Mouse (Mus musculus): ENCODE results near the gene Etnk1.
"Not testable (repeated sequence)": the region's sequence is repeated elsewhere in the genome, so short reads cannot be mapped to it uniquely, and the experiment has no call there.

Gene Etnk1

DNA sequence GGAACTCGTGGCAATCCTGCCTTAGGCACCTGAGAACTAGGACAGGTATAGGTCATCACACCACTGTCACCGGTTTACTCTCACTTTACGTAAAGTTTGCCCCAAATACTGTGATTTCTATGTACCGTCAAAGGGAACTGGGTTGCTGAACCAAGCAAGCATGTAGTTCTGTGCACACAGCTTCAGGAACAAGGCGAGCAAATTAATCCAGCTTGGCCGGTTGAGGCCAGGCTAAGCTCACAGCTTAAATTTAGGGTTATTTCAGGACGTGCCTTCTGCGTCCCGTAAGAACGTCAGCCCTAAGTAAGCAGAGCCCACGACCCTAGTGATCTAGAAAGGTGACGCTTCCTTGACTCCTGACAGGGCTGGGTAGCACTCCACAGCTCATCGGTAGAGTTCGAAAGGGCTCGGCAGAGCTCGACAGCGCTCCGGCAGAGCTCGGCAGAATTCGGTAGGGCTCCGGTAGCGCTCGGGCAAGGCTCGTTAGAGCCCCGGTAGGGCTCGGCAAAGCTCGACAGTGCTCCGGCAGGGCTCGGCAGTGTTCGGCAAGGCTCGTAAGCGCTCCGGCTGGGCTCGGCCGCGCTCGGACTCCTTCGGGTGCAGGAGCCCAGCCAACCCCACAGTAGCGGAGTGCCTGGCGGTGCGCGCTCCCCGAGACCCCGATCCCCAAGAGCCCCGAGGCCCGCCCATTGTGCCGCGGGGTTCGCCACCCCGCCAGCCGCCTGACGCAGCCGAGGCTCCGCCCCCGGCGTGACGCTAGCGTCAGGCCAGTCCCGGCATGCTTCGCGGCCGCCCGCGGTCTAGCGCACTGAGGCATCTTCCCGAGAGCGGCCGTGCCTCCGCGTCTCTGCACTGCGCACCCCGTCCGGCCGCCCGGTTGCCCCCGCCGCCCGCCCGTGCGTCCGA, at the start of gene Etnk1:
Gene Etnk1 (plus strand): TSS at position 770 of the 906 bp plus-strand sequence.
- peak; percentile 92 for DNase-seq (ENCODE audit: low spot score)

DNA sequence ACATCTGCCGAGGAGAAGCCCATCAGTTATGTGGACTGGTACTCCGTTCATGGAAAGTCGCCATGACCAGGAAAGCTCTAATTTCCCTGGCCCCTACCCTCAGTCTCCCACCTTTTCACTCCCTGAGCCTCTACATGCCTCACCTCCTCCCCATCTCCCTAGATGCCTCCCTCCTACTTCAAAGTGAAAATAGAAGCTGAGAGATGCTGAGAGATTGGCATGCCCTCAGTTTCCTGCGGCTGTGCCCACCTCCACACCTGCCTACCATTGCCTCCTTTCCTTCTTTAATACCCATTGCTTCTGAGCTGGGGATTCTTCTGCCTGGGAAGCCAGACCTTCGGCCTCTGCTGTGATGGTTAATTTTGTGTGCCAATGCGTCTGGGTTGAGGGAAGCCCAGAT, 47.7 kb upstream of the Etnk1 start:
- no peak for DNase-seq (ENCODE audit: low spot score)

DNA sequence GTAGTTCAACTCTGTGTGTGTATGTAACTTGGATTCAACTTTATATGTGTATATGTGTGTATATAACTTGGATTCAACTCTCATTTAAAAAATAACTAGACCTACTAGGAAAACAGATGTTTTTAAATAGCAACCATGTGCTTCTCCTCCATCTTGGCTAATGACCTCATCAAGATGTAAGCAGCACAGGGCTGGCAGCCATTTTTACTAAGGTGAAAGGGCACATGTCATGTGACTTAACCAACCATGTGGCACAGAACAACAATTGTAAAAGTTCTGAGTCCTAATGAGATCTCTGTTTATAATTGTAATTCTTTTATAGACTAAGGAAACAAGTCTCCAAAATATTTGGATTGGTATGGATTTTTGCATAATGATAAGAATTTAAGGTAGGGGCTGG, 41.3 kb upstream of the Etnk1 start:
- no peak for DNase-seq (ENCODE audit: low spot score)

DNA sequence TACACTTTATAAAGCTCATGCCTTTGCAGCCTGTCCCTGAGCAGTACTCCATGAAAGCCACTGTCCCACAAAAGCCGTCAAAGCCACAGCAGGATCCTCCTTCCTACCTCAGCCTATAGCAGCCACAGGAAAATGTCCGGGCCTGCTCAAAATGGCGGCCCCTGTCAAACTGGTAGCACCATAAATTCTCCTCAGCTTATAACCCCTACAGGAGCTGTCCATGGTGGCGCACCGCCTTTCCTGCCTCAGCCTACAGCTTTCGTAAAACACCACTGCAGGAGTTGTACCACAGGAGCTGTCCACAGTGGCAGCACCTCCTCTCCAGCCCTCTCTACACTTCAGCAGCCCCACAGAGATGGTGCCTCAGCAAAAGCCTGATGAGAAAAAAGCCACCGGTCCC, 37.6 kb upstream of the Etnk1 start:
- peak; percentile 68 for DNase-seq (ENCODE audit: low spot score)

DNA sequence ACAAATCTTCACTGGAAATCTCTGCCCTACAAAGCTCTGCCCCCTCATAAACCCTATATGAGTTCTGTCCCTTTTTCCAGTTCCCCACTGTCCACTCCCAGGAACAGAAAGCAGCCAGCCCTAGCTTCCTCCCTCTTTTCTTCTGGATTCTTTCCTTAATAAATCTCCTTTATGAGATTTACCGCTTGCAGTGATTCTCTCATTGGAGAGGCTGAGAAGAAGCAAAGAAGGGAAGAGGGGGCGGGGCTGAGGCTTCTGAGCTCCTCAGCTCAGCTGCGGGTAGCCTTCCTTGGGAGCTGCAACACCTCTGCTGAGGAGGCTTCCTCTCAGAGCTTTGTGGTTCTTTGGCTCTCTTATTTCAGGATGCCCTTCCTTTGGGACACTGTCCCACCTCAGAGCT, 37.1 kb upstream of the Etnk1 start:
- DNase-seq (ENCODE audit: low spot score), result no peak

DNA sequence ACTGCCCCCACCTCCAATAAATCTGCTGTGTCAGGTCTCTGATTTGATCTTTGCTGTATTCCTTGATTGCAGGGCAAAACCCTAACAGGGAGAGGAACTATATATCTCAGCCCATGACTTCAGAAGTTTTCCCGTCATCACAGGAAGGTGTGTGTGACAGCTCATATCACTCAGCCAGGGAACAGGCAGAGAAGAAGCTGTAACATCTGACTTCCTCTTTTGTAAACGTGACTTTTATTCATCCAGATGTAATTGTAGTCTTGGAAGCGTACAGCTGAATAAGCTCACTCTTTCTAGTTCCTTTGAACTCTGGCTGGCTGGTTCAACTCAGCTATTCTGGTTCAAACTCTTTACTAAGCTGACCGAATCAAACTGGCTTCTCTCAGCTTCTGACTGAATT, 36.6 kb upstream of the Etnk1 start:
- DNase-seq (ENCODE audit: low spot score), result no peak

DNA sequence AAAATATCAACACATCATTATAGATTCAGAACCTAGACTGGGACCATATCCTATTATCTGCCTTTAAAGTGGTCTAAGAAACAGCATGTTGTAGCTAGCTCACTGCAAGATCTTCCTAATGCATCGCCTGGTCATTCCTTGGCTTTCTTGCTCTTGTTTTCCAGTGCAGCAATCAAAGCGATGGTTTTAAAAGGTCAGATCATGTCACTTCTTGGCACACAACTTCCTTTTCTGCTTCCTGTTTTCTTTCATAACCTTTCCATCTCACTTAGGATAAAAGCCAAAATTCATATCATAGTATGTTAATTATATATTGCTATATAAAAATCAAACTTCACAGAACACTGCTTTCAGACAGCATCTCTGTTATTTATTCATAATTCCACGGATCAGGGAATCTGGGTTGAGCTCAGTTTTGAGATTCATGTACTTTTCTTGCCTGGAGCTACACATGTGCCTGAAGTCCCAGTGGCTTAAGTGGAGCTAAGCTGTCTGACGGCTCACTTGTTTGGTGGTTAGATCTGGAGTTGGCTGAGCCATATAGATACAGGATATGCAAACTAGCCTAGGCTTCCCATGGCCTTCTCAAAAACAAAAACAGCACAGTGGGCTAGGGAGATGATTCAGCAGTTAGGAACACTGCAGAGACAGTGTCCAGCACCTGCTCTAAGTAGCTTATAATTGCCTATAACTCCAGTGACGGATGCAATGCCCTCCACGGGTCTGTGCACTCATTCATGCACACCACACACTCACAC, 34.9 kb upstream of the Etnk1 start:
- no peak for DNase-seq (ENCODE audit: low spot score)

DNA sequence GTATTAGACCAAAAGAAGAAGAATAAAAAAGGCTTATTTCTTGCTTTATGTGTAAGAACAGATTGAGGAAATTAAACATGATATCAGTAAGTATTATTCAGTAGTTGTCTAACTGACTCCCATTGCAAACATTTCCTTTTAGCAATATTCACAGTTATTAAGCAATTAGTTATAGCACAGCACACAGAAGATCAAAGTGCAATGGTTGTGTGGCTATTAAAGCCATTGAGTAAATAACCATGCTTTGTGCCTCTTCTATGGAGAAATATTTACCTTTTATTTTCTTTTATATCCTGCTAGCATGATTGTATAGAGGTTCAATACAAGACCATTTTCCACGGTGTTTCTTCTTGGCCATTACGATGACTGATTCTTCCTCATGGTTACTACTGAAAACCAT, 33.9 kb upstream of the Etnk1 start:
- no peak for DNase-seq (ENCODE audit: low spot score)

DNA sequence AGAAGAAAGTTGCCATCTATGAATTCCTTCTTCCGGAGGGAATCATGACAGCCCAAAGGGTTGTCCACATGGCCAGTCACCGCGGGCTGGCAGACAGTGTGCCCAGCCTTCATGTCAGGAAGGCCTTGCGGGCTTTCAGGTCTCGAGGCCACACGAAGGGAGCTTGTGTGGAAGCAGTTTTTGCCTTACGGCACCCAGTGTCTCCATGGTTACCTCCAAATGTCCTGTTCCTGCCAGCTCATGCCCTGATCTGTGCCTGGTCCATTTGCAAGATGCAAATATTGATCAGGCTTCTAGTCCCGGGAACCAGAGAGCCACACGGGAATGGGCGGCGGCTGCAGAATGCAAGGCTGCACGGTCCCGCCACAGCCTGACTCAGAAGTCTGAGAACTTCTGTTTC, 31.9 kb upstream of the Etnk1 start:
- no peak for DNase-seq (ENCODE audit: low spot score)

DNA sequence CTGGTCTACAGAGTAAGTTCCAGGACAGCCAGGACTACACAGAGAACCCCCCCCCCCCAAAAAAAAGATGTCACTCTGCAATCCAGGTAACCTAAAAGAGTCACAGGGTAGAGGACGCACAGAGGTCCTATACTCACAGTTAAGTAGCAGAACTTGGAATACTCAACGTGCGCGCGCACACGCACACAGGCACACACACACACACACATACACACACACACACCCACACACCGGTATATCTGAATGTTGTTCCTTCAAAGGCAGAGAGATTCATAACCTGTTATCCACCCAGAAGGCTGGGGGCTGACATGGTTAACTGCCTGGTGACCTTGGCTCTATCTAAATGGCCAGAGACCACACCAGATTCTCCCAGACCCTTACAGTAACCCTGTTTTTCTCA, 30.3 kb upstream of the Etnk1 start:
- DNase-seq (ENCODE audit: low spot score), result no peak

DNA sequence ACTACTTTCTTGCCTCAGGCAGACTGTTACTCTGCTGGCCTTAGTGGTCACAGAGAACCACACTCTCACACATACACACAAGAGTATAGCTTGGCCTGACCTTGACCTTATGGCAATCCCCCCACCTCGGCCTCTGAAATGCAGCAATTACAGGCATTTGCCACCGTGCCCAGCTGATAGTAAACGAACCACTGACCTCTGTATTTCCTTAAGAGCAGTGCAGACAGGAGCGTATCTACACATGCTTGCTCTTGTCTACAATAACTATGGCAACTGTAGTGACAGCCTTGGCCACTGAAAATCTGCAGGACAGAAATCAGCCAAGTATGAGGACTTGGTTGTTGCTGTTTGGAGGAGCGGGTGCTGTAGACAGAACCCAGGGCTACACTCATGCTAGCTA, 29.7 kb upstream of the Etnk1 start:
- DNase-seq (ENCODE audit: low spot score), result no peak

DNA sequence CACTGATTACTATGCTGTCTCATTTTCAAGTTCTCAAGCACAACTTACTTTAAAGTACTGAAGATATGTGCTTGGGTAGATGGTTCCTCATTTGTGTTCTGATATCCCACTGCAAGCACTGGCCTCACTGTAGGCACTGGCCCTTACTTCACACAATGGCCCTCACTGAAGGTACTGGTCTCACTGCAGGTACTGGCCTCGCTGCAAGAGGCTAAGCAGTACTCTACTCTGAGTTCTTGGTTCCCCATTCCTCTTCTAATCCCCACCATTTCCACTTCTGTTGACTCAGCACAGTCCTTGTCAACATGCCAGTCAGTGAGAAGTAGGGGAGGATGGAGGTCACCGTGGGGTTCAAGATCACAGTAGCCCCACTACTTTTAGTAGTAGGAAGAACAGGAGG, 27.6 kb upstream of the Etnk1 start:
- no peak for DNase-seq (ENCODE audit: low spot score)

DNA sequence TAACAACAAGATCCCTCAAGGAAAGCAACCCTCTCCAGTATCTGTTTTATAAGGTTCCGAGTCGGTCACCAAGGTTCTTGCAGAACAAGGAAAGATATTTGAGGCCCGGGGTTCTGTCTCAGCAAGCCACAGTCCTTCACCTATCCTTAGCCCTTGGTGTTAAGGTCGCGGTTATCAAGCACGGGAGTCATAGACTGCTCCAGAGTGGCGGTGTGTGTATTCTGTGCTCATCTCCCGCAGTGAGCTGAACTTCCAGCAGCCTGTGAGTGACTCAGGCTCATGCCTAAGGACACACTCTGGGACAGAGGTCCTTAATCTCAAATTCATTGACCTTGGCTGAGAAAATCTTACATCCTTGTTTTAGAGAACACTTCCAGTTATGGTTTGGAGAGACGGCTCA, 26.1 kb upstream of the Etnk1 start:
- no peak for DNase-seq (ENCODE audit: low spot score)

DNA sequence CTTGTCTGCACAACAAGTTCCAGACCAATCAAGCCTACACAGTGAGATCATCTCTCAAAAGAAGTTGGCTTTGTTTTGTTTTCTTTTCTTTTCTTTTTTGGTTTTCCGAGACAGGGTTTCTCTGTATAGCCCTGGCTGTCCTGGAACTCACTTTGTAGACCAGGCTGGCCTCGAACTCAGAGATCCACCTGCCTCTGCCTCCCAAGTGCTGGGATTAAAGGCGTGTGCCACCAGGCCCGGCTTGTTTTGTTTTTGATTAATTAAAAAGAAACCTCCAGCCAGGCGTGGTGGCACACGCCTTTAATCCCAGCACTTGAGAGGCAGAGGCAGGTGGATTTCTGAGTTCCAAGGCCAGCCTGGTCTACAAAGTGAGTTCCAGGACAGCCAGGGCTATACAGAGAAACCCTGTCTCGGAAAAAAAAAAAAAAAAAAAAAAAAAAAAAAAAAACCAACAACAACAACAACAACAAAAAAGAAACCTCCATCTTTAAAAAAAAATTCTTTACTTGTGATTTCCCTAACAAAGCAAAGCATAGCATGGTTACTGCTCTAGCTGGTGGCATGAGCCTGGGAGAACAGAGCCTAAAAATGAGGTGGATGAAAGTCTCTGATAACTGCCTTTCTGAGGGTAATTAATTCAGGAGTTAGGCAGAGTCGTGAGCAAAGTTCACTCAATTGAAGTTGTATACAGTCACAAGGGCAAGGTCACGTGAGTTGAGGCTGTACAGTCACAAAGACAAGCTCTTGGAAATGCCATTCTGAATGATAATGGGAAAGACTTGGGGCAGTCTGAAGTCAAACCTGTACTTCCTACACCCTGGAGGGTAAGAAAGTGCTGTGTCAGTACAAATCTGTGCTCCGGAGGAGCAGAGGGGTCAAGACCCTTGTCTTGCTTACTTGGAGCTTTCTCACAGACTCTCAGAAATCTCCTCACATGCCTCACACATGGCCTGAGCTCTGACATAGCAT, 25.1 kb upstream of the Etnk1 start:
- DNase-seq (ENCODE audit: low spot score), result not testable (repeated sequence)

DNA sequence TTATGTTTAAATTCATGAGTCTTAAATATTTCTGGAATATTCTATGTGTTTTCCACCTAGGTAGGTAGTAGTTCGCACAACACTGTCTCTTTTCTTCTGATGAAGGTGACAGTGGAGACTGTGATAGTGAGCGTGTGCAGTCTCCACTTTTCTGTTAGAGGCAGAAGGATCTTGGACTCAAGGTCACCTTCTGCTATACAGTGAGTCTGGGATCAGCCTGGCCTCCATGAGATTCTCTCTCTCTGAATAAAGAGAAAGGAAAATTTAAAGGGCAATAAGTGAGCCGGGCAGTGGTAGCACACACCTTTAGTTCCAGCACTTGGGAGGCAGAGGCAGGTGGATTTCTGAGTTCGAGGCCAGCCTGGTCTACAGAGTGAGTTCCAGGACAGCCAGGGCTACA, 24.2 kb upstream of the Etnk1 start:
- no peak for DNase-seq (ENCODE audit: low spot score)

DNA sequence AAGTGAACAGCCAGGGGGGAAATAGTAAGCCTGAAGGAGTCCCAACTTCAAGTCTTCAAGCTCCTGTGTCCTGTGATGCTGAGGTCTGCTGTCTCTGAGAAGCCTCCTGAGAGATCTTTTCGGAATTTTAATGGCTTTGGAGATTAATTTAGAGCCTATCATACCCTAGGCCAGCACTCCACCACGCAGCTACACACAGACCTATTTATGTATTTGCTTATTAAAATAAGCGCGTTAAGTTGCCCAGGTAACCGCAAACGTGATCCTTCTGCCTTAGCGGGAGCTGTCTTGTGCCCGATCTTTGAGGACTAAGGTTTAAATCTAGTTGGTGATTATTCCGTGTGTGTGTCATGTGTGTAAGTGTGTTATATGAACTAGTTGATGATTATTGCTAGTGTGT, 23.7 kb upstream of the Etnk1 start:
- DNase-seq (ENCODE audit: low spot score), result no peak

DNA sequence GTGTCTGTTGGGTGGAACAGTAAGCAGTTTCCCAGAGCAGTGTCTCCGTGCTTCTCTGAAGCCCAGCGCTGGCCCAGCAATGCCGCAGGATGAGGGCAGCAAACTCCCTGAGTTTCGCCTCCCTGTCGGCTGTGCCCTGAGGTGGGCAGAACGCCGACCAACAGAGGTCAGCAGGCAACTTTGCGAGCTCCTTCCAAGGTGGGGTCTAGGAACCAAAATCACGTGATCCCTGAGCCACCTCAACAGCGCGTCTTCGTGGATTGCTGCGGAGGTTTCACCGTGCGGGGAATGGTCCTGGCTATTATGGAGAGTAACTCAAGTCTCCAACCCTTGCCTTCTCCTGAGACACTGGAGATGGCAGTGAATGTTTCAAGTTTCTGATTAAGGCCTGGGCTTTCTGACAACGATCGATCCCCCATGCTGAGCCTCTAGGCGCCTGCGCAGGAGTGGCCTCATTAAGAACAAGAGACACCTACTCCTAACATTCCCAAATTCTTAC, 23.2 kb upstream of the Etnk1 start:
- DNase-seq (ENCODE audit: low spot score), result no peak

DNA sequence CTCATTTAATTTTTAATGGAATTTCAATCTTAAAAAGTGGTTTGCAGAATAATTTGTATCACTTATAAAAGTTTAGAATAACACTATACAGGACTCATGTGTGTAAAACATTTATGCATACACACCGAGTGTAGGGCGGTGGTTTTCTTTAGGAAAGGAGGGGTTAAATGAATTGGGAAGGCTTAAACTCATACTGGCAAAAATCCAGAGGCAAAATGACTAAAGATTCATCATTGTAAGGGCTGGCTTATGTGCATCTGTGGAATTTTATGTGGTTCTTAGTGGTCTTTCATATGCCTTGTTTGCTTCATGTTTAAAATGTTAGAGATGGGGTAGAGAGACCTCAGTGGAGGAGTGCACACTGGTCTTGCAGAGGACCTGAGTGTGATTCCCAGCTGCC, 22.5 kb upstream of the Etnk1 start:
- DNase-seq (ENCODE audit: low spot score), result no peak

DNA sequence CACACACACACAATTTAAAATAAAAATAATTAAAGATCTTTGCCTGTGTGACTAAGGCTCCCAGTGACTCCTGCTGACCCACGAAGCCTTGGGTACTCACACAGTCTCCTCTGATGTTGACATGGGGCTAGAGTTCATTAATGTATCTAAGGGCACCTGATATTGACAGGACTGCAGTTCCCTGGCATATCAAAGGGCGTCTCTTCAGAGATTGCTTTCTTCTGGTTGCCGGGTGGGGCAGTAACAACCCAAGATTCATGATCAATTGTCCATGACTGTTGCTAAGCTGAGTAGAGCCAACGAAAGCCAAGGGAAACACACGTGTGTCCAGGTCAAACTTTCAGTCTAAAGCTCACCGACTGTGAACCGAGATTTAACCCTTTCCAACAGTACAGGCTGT, 22.0 kb upstream of the Etnk1 start:
- no peak for DNase-seq (ENCODE audit: low spot score)

DNA sequence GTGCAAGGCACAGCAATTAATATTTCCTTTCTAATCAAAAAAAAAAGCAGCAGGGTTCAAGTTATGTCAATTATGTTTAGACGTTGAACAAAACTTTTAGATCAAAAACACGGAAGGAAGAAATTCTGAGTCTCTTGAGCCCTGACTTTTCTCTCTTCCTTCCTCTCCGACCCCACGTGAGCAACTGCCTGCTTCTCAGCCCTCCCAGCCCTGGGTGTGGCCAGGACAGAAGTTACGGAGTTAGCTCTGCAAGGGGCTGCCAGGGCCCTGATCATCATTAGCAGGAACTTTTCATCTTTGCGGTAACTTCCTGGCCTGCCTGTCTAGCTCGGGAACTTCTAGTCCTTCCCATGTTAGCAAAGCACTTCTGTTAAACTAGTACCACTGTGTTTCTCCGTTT, 20.3 kb upstream of the Etnk1 start:
- DNase-seq (ENCODE audit: low spot score), result no peak

DNA sequence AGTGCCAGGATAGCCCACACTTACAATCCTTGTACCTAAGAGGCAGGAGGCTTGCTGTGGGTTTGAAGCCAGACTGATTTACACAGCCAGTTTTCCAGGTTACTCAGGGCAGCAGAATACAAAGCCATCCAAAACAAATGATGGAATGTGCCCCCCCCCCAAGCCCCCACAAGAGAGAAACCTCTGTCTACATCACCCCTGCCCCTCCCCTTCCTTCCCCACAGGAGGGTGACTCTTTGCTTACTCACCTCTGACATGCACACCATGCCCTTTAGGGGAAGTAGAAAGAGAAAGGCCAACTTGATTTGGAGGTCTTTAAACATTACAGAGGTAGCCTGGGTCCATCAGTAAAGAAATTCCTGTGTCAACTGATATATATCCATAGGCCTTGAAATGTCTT, 18.2 kb upstream of the Etnk1 start:
- no peak for DNase-seq (ENCODE audit: low spot score)

DNA sequence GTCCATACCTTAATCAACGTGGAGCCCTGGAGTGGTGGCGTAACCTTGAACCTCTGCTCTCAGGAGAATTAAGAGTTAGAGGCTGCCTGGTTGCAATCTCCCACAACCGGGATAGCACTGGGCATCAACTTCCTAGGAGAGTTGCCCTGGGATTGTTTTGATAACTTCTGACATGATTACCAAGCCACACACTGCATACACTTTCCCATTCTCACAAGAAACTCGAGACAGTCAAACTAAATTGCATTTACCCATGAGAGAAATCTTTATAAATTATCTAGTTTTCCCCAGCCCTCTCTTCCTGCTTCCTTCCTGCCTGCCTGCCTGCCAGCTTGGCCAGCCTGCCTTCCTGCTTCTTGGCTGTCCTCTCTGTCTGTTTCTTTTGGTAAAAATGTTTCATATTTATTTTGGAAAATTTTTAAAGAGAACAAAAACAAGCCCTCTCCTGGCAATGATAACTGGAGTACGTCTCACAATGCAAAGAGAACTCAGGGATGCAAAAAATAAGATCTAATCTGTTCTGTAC, 17.2 kb upstream of the Etnk1 start:
- no peak for DNase-seq (ENCODE audit: low spot score)

All from yolk sac, embryonic 10.5 days (tissue).